Mouse (Mus musculus): ENCODE data around the gene Orai3. TPM values are rescaled to one million over a fixed set of nuclear protein-coding genes. Genes with fewer than 3 reads are reported as not detected.

Gene Orai3
- polyA plus RNA-seq, 1 experiment from 2014 or later = 18.6 TPM

DNA sequence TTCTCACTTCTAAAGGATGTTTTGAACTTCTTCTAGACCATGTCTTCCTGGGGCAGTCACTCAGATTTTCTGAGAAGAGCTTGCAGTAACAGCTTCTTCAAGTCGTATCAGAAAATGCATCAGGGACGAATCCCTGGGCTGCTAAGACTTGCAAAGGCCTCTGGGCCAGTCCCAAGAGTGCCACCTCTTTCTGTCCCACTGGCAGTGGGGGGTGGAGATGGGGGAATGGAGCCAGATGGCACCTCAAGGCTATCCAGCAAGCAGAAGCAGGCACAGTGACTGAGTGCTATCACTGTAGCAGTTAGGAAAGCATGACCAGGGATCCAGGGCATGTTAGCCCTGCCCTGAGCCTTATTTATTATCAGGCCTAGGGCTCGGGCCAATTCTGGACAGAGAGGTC lies 42.7 kb downstream of the Orai3 start:
- Histone ChIP-seq H3K36me3 (ENCODE audit: control insufficient read depth, insufficient read depth, low read length) (no peaks in the 10 kb centered on the region), H3K9me3 (ENCODE audit: control insufficient read depth, low read length) (no peaks in the 10 kb centered on the region), H3K4me3 (ENCODE audit: low read depth, low read length) (no peak overlapping the region), H3K27me3 (ENCODE audit: control insufficient read depth, insufficient read depth, low read length) (no peaks in the 10 kb centered on the region), H3K9ac (ENCODE audit: low read length) (no peak overlapping the region), H3K4me1 (replicated peaks; ENCODE audit: control insufficient read depth, insufficient read depth) (no peaks in the 10 kb centered on the region), H3K27ac (replicated peaks) (no peak overlapping the region), H3K4me2 (replicated peaks; ENCODE audit: low read depth) (no peak overlapping the region)
- DNase-seq (ENCODE audit: low spot score) (no peak), ATAC-seq (ENCODE audit: low FRiP score, low TSS enrichment) (no peak)
- no peak for TF ChIP-seq EP300 (optimal IDR thresholded peaks at IDR 0.05)
- TF ChIP-seq CTCF (IDR thresholded peaks at IDR 0.05; ENCODE audit: low read depth) = no peak
- WGBS = 81% methylated on average over 3 of the region's 3 CpGs

DNA sequence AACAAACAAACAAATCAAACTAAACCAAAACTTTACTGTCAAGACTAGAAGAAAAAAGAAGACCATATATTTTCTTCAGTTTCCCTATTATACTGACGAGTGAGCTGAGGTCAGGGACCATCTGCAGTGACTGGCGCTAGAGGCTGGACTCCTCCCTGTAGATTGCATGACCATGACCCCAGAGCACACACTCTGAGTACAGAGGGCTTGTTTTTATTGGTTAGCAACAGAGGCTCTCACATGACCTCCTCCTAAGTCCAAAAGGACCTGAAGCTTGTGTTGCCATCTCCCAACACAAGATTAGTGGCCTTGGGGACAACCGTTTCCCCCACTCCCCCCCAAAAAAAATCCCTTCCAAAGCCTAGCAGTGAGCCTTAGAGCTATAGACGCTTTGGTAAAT lies 44.2 kb downstream of the Orai3 start:
- WGBS = 65% methylated on average over 4 of the region's 4 CpGs
- DNase-seq (ENCODE audit: low spot score) = no peak
- Histone ChIP-seq H3K4me1 (replicated peaks; ENCODE audit: control insufficient read depth, insufficient read depth) (no peaks in the 10 kb centered on the region), H3K27me3 (ENCODE audit: control insufficient read depth, insufficient read depth, low read length) (no peaks in the 10 kb centered on the region), H3K27ac (replicated peaks) (no peak overlapping the region), H3K4me2 (replicated peaks; ENCODE audit: low read depth) (no peak overlapping the region), H3K4me3 (ENCODE audit: low read depth, low read length) (no peak overlapping the region), H3K9me3 (ENCODE audit: control insufficient read depth, low read length) (no peaks in the 10 kb centered on the region), H3K36me3 (ENCODE audit: control insufficient read depth, insufficient read depth, low read length) (no peaks in the 10 kb centered on the region), H3K9ac (ENCODE audit: low read length) (no peak overlapping the region)
- ATAC-seq (ENCODE audit: low FRiP score, low TSS enrichment) = no peak
- no peak for TF ChIP-seq CTCF (IDR thresholded peaks at IDR 0.05; ENCODE audit: low read depth)

DNA sequence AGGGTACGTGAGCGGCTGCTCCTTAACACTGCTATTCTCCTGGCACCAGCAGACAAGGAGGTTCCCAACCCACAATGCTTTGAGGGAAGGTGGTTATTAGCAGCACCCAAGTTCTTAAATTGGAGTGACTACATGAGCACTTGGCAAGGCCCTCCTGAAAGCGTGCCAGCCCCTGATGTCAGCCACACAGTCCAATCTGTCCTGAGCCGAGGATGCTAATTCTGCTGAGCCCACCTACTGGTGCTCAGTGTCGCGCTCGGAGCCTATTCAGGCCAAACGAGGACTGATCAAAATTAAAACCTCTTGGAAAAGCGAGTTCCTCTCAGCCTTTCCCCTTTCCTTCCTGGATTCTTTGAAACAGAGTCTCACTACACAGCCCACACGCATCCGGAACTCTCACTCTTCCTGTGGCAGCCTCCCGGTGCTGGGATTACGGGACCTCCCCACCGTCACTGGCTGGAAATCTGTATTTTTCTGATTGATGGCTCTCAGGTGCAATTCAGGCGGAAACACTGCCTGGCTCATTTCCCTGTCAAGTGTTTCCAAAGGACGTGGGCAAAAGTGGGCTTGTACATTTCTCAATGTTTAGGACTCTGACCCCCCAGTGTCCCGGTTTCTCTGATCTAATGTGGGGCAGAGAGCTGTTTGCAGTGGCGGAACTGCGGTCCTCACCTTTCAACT lies 44.8 kb downstream of the Orai3 start:
- Histone ChIP-seq H3K36me3 (ENCODE audit: control insufficient read depth, insufficient read depth, low read length) (no peaks in the 10 kb centered on the region), H3K27me3 (ENCODE audit: control insufficient read depth, insufficient read depth, low read length) (no peaks in the 10 kb centered on the region), H3K4me2 (replicated peaks; ENCODE audit: low read depth) (no peak overlapping the region), H3K9ac (ENCODE audit: low read length) (no peak overlapping the region), H3K9me3 (ENCODE audit: control insufficient read depth, low read length) (no peaks in the 10 kb centered on the region), H3K4me1 (replicated peaks; ENCODE audit: control insufficient read depth, insufficient read depth) (no peaks in the 10 kb centered on the region), H3K4me3 (ENCODE audit: low read depth, low read length) (no peak overlapping the region), H3K27ac (replicated peaks) (no peak overlapping the region)
- 70% methylated on average over 19 of the region's 19 CpGs for WGBS
- TF ChIP-seq CTCF (IDR thresholded peaks at IDR 0.05; ENCODE audit: low read depth) (no peak), EP300 (optimal IDR thresholded peaks at IDR 0.05) (no peak)
- DNase-seq (ENCODE audit: low spot score) (no peak), ATAC-seq (ENCODE audit: low FRiP score, low TSS enrichment) (no peak)

DNA sequence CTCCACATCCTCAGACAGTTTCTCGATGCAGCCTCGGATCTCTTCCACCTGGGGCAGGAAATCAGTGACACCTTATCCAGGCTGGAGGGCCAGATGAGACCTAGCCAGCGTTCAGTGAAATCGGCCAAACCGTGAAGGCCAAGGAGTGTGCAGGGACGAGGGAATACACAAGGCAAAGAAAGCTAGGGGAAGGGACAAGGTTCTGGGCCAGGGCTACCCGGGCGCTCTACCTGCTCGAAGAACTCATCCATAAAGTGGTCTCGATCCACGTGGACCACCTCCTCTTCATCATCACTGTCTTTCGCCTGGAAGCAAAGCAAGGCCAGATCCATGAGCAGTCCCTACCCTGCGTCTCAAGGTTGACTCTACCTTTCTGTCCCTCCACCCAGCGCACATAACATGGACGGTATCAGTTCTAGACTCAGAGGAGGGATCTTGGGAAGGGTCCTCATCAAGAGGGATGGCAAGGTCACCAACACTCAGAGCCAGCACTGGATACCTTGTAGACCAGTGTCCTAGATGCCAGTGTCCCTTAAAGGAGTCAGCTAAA lies 45.6 kb downstream of the Orai3 start:
- ATAC-seq (ENCODE audit: low FRiP score, low TSS enrichment) (no peak), DNase-seq (ENCODE audit: low spot score) (no peak)
- Histone ChIP-seq H3K27me3 (ENCODE audit: control insufficient read depth, insufficient read depth, low read length) (no peaks in the 10 kb centered on the region), H3K4me2 (replicated peaks; ENCODE audit: low read depth) (no peak overlapping the region), H3K9me3 (ENCODE audit: control insufficient read depth, low read length) (no peaks in the 10 kb centered on the region), H3K4me3 (ENCODE audit: low read depth, low read length) (no peak overlapping the region), H3K9ac (ENCODE audit: low read length) (no peak overlapping the region), H3K36me3 (ENCODE audit: control insufficient read depth, insufficient read depth, low read length) (no peaks in the 10 kb centered on the region), H3K27ac (replicated peaks) (no peak overlapping the region), H3K4me1 (replicated peaks; ENCODE audit: control insufficient read depth, insufficient read depth) (no peaks in the 10 kb centered on the region)
- 86% methylated on average over 15 of the region's 15 CpGs for WGBS
- TF ChIP-seq CTCF (IDR thresholded peaks at IDR 0.05; ENCODE audit: low read depth) (no peak), EP300 (optimal IDR thresholded peaks at IDR 0.05) (no peak)

DNA sequence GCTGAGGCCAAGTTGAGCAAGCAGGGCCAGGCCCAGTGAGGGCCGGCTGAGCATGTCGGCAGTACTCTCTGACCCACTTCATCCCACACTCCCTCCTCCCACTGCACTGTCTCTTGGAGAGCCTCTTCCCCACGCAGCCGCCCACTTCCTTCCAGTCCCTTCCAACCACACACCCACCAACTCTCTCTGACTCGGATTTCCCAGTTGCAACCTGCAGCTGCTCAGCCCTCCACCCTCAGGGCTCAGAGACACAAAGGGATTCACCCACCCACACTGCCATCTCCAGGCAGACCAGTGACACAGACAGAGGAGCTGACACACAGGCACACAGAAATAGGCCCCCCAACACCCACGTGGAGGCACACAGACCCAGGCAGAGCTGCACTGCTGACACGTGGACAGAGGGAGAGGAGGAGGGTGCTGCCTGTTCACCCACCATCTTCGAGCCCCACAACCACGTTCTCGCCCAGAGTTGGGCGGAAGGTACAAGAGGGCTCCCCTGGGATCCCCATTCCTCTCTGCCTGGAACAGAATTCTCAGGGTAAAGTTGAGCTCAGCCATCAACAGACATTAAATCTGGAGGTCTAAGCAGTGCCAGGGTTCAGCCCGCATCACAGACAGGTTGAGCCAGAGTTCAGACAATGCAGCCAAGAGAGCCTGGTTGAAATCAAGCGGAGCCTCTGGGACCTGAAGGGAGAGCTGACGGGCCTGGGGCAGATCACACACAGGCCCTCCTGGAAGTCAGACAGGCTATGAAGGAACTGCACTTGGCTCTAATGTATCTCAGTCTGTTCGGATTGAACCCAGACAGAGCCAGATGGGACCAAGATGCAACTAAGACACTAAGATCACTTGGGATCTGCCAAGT lies 46.6 kb downstream of the Orai3 start:
- 53% methylated on average over 15 of the region's 15 CpGs for WGBS
- 0 out of 2 replicates have a peak overlapping the region, but pooled peaks have one; percentile 1 for H3K27ac ChIP-seq (replicated peaks)

More for the DNA sequence above, 46.6 kb downstream of the Orai3 start:
- no peaks in the 10 kb centered on the region for H3K9me3 ChIP-seq (ENCODE audit: control insufficient read depth, low read length)
- 0 out of 2 replicates have a peak overlapping the region, but pooled peaks have one; percentile 18 for H3K9ac ChIP-seq (ENCODE audit: low read length)
- TF ChIP-seq EP300 (optimal IDR thresholded peaks at IDR 0.05) (no peak), CTCF (IDR thresholded peaks at IDR 0.05; ENCODE audit: low read depth) (peak; percentile 63)
- no peaks in the 10 kb centered on the region for H3K4me1 ChIP-seq (replicated peaks; ENCODE audit: control insufficient read depth, insufficient read depth)
- H3K4me2 ChIP-seq (replicated peaks; ENCODE audit: low read depth) = no peak overlapping the region
- H3K27me3 ChIP-seq (ENCODE audit: control insufficient read depth, insufficient read depth, low read length) = no peaks in the 10 kb centered on the region
- DNase-seq (ENCODE audit: low spot score) (no peak), ATAC-seq (ENCODE audit: low FRiP score, low TSS enrichment) (peak; percentile 58)
- H3K36me3 ChIP-seq (ENCODE audit: control insufficient read depth, insufficient read depth, low read length) = no peaks in the 10 kb centered on the region
- H3K4me3 ChIP-seq (ENCODE audit: low read depth, low read length) = no peak overlapping the region

Data from stomach, postnatal 0 days (tissue).